Mouse (Mus musculus): ENCODE measurements around the gene Rnf2. TPM values are rescaled to one million over a fixed set of nuclear protein-coding genes. Genes with fewer than 3 reads are reported as not detected.

Gene Rnf2
- polyA plus RNA-seq, 1 experiment from 2014 or later: 124 TPM

DNA sequence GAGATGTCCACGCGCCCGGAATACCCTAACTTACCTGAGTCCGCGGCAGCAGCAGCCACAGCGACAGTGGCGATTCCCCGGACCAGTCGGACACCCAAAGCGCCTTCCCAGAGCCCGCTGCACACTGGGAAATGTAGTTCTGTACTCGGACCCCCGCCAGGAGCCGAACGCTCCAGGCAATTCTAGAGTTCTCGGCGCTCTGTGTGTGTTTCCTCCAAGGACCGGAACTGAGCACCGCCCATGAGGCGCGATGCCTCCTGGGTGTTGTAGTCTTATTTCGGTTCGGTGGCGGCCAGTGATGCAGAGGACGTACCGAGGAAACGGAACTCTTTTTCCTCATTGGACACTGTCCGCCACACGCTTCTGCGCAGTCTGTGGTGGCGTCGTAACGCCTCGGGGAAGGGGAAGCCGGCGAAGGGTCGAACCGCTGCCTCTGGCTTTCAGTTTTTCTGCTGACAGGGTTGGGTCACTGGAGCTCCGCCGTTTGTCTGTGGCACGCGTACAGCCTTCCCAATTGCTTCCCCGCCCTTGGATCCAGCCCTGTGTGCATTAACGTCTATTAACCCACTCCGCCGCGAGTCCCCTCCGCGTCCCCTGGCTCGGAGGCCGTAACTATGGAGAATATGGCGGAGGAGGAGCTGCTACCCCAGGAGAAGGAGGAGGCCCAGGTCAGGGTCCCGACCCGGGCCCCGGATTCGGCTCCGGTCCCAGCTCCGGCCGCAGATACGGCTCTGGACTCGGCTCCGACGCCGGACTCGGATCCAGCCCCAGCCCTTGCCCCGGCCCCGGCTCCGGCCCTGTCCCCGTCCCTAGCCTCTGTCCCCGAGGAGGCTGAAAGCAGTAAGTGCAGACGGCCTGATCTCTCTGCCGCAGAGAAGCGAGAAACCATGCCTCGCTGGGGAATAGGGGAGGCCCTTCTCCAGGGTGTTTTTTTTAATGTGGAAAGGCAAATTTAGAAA, 72.2 kb downstream of the Rnf2 start, which contains the start of the genes Swt1 and Trmt1l:
Gene Swt1 (minus strand): TSS at position 193 of the 959 bp plus-strand sequence.
Gene Trmt1l (plus strand): TSS at position 280 of the 959 bp plus-strand sequence.
- Histone ChIP-seq H3K9ac (replicated peaks) (peak within 1 kb of the TSS; percentile 88), H3K4me2 (peak within 1 kb of the TSS; percentile 62), H3K27me3 (no peaks in the 10 kb centered on the region), H3K27ac (peak within 1 kb of the TSS; percentile 95), H3K4me1 (replicated peaks) (peaks cover 14% of the 10 kb centered on the region), H3K36me3 (peaks cover 4% of the 10 kb centered on the region; the same call in 1 of the 2 replicates), H3K9me3 (no peaks in the 10 kb centered on the region), H3K4me3 (replicated peaks) (peak within 1 kb of the TSS; percentile 91)
- WGBS: under 1% methylated on average over 74 of the region's 74 CpGs
- ATAC-seq (ENCODE audit: insufficient number of reproducible peaks, insufficient read depth, low FRiP score, low TSS enrichment, low read depth): peak; percentile 100

DNA sequence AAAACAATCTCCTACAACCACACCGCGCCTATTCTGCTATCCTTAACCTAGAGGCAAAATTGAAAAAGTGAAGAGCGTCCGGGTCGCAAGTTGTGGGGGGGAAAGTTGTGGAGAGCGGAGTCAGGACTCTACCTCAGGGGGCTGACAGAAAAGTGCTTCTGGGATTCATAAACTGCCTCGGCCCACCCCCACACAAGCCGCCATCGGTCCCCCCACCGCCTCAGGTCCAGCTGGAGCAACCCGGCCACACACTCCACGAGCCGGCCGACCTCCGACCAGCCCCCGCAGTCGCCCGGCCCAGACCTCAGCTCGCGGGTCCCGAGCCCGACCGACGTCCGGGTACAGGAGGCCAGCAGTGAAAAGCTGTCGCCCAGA, 72.9 kb downstream of the Rnf2 start:
- peak; percentile 69; the same call in 1 of the 2 replicates for ATAC-seq (ENCODE audit: insufficient number of reproducible peaks, insufficient read depth, low FRiP score, low TSS enrichment, low read depth)
- H3K4me2 ChIP-seq: peak overlapping the region; percentile 62
- peak overlapping the region; percentile 79 for H3K27ac ChIP-seq
- peak overlapping the region; percentile 91 for H3K4me3 ChIP-seq (replicated peaks)
- no peaks in the 10 kb centered on the region for H3K9me3 ChIP-seq
- H3K27me3 ChIP-seq: no peaks in the 10 kb centered on the region
- WGBS: under 1% methylated on average over 26 of the region's 26 CpGs
- H3K36me3 ChIP-seq: no peaks in the 10 kb centered on the region
- peak overlapping the region; percentile 73 for H3K9ac ChIP-seq (replicated peaks)
- H3K4me1 ChIP-seq (replicated peaks): peaks cover 14% of the 10 kb centered on the region

DNA sequence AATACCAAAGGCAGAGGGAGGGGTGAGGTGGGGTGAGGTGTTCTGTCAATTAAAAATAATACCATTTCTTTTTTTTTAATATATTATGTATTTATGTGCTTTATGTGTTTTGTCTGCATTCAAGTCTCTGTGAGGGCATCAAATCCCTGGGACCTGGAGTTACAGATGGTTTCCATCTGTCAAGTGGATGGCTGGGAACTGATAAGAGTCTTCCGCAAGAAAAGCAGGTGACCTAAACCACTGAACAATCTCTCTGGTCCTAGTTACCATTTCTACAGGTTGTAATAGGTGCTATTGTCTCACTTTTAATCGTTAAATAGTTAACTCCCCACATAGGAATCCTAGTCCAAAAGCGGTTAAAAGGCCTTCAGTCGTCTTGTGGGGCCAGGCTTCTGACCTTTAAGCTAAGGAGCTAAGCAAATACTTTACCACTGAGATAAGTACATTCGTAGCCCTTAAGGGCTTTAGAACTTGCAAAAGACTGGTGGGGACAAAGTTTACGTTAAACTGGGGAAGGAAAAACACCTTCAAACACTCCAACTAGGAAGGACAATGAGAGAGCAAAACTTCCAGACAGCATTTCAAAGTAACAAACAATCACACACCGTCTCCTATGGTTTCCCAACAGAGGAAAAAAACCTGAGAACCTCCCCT, 73.7 kb downstream of the Rnf2 start:
- peak overlapping the region; percentile 73; the same call in 1 of the 2 replicates for H3K9ac ChIP-seq (replicated peaks)
- peak overlapping the region; percentile 62 for H3K4me2 ChIP-seq
- 22% methylated on average over 7 of the region's 7 CpGs for WGBS
- peaks cover 7% of the 10 kb centered on the region for H3K36me3 ChIP-seq
- 0 out of 2 replicates have a peak overlapping the region, but pooled peaks have one; percentile 5 for H3K27ac ChIP-seq
- no peak for ATAC-seq (ENCODE audit: insufficient number of reproducible peaks, insufficient read depth, low FRiP score, low TSS enrichment, low read depth)
- H3K27me3 ChIP-seq: no peaks in the 10 kb centered on the region
- peaks cover 14% of the 10 kb centered on the region for H3K4me1 ChIP-seq (replicated peaks)
- peak overlapping the region; percentile 91 for H3K4me3 ChIP-seq (replicated peaks)
- H3K9me3 ChIP-seq: no peaks in the 10 kb centered on the region

DNA sequence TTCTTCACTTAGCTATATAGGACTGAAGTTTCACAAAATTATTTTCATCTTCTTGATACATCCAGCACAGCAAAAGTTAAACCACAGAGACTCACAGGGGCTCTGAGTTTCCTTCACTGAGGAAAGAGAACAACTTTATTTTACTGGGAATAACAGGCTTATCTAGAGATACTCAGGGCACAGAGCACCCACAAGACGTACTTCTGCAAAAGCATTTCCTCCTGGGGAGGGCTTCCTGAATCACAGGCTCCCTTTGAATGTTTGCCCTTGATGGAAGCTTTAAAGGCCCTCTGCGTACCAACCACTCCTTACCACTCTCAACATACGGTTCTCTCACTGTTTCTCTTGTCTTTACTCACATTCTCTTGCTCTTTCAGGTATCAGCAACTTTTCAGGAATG, 78.6 kb downstream of the Rnf2 start:
- no peak for ATAC-seq (ENCODE audit: insufficient number of reproducible peaks, insufficient read depth, low FRiP score, low TSS enrichment, low read depth)
- H3K27me3 ChIP-seq: no peaks in the 10 kb centered on the region
- H3K4me2 ChIP-seq: no peak overlapping the region
- peaks cover 4% of the 10 kb centered on the region for H3K4me1 ChIP-seq (replicated peaks)
- H3K9me3 ChIP-seq: no peaks in the 10 kb centered on the region
- peaks cover 44% of the 10 kb centered on the region for H3K36me3 ChIP-seq
- no peak overlapping the region for H3K27ac ChIP-seq
- H3K9ac ChIP-seq (replicated peaks): no peak overlapping the region
- WGBS: 84% methylated on average over 3 of the region's 3 CpGs
- no peak overlapping the region for H3K4me3 ChIP-seq (replicated peaks)

DNA sequence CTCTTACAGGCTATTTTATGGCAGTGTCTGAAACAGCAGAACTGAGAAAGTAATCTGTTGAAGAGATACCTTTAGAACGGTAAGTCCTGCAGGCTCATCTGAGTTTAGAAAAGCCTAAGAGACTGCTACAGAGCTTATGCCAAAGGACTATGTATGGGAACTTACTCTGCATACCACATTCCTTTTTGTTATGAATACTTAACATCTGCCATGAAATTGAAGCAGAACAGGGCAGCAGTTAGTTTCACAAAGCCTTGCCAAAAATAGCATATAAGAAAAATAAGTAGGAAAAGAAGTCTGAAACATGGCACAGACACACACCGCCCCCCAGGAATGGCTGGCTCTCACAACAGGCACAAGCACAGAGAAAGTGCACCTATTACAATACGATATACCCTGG, 90.9 kb downstream of the Rnf2 start:
- no peak for ATAC-seq (ENCODE audit: insufficient number of reproducible peaks, insufficient read depth, low FRiP score, low TSS enrichment, low read depth)
- H3K27ac ChIP-seq: 0 out of 2 replicates have a peak overlapping the region, but pooled peaks have one; percentile 23

More for the DNA sequence above, 90.9 kb downstream of the Rnf2 start:
- Histone ChIP-seq H3K4me3 (replicated peaks) (no peak overlapping the region), H3K27me3 (no peaks in the 10 kb centered on the region), H3K4me2 (no peak overlapping the region), H3K36me3 (peaks cover 42% of the 10 kb centered on the region), H3K9ac (replicated peaks) (no peak overlapping the region), H3K4me1 (replicated peaks) (no peaks in the 10 kb centered on the region; the same call in 1 of the 2 replicates), H3K9me3 (no peaks in the 10 kb centered on the region)
- WGBS: 68% methylated on average over 3 of the region's 3 CpGs

Small RNAs within 50 kb of the gene (microRNA-seq; reads per million reads assigned to microRNA genes)
- gene Mir7682: 0.70 reads per million

Other genes starting within 250 kb of the Rnf2 start
- 352 and 354 TPM in 2 replicates for gene Ivns1abp, start 156.5 kb downstream of the Rnf2 start, polyA plus RNA-seq (2016; fragmentation: Nextera tagmentation; extraction: Ambion mirVana)
- gene Swt1, start 72.5 kb downstream of the Rnf2 start, polyA plus RNA-seq (2016; fragmentation: Nextera tagmentation; extraction: Ambion mirVana): 29.7 and 30.7 TPM in 2 replicates
- gene Trmt1l, start 72.4 kb downstream of the Rnf2 start, polyA plus RNA-seq (2016; fragmentation: Nextera tagmentation; extraction: Ambion mirVana): 53.4 and 60.3 TPM in 2 replicates
- 2.8 and 3.5 TPM in 2 replicates for gene Fam129a, start 70.2 kb upstream of the Rnf2 start, polyA plus RNA-seq (2016; fragmentation: Nextera tagmentation; extraction: Ambion mirVana)